Mouse (Mus musculus) kidney, adult 2 months (tissue): ENCODE results near the gene Vegfa.

Experiments used
- CTCF ChIP-seq: fragments of 200-500 bp; conservative IDR thresholded peaks from 2 replicates; pipeline ENCODE4 v1.5.1; 2011; ENCODE audit warnings: low read depth, mild to moderate bottlenecking, control low read depth, low read length, moderate library complexity, mixed read lengths; ENCODE audit not compliant: insufficient read depth, insufficient read length
- POLR2A ChIP-seq: fragments of 200-500 bp; IDR thresholded peaks from one replicate; pipeline ENCODE4 v1.6.1; 2011; ENCODE audit warnings: low read depth, low read length, control low read depth

GRCm38 (mm10) chr17:46070046-46070445 lies 37.9 kb upstream of the Vegfa start:
- no peak for TF ChIP-seq CTCF
- TF ChIP-seq POLR2A, result no peak
